Mouse (Mus musculus): ENCODE measurements around the gene Tceal7.

DNA sequence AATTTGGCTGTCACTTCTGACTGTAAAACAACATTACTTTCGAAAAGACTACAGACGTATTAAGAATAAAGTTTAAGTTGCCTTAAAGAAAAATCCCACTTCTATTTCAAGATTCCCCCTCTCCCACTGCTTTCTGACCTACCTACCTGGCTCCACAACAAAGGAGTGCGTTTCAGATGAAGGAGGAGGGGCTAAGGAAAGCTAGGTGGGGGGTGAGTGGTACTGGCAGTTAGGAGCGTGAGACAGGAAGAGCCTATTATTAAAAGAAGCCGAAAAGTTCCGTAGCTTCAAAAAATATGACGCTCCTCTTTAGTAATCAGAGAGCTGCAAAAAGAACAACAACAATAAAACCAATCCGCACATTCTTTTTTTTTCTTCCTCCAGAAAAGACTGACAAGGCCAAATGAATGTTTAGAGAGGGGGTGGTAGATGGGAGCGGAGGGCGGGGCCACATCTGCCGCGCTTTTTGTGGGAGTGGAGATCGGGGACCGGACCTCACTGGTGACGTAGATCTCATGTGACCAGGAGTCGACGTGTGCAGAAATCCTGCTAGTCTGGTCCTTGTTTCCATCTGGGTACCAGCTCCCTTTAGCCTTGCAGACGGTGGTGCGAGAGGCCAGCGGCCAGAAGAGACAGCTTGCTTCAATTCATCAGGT, 30.1 kb downstream of the Tceal7 start, which contains the start of gene Tceal9:
- no peak for TF ChIP-seq CTCF (IDR thresholded peaks at IDR 0.05; ENCODE audit: borderline replicate concordance, insufficient read depth, low read depth, low read length)
- TF ChIP-seq POLR2A (IDR thresholded peaks at IDR 0.05; ENCODE audit: borderline replicate concordance, insufficient read depth, low read length), result peak; percentile 90

Measured in cerebellum, adult 2 months (tissue).